Mouse (Mus musculus) liver, embryonic 15.5 days (tissue): Measurements from ENCODE around the gene Jph3. TPM values are rescaled to one million over a fixed set of nuclear protein-coding genes. Genes with fewer than 3 reads are reported as not detected.

Experiments
- ATAC-seq: fragments of 200-750 bp; cut with Nextera tagmentation; 2 replicates; pipeline ENCODE4 v1.8.0; 2017; ENCODE audit warnings: moderate number of reproducible peaks, mild to moderate bottlenecking, moderate library complexity; ENCODE audit not compliant: insufficient read depth
- H3K27ac ChIP-seq: fragments of 300-500 bp; sonication (generic); replicated peaks from 2 replicates; pipeline ENCODE4 v1.5.1; 2015; ENCODE audit warnings: mild to moderate bottlenecking, inconsistent platforms
- H3K27me3 ChIP-seq: fragments of 300-500 bp; sonication (generic); 2 replicates; pipeline ENCODE4 v1.6.1; 2015; ENCODE audit warnings: mild to moderate bottlenecking, inconsistent platforms
- H3K36me3 ChIP-seq: fragments of 300-500 bp; sonication (generic); replicated peaks from 2 replicates; pipeline ENCODE4 v1.6.1; 2015; ENCODE audit warnings: moderate library complexity, mild to moderate bottlenecking, inconsistent platforms
- H3K4me1 ChIP-seq: fragments of 300-500 bp; sonication (generic); replicated peaks from 2 replicates; pipeline ENCODE4 v1.6.1; 2015; ENCODE audit warnings: inconsistent platforms
- H3K4me2 ChIP-seq: fragments of 300-500 bp; sonication (generic); 2 replicates; pipeline ENCODE4 v1.6.1; 2015; ENCODE audit warnings: moderate library complexity, mild to moderate bottlenecking, inconsistent platforms
- H3K4me3 ChIP-seq: fragments of 300-500 bp; sonication (generic); replicated peaks from 2 replicates; pipeline ENCODE4 v1.5.1; 2015; ENCODE audit warnings: mild to moderate bottlenecking, inconsistent platforms
- H3K9ac ChIP-seq: fragments of 300-500 bp; sonication (generic); 2 replicates; pipeline ENCODE4 v1.6.1; 2015; ENCODE audit warnings: moderate library complexity, mild to moderate bottlenecking, inconsistent platforms
- H3K9me3 ChIP-seq: fragments of 300-500 bp; sonication (generic); replicated peaks from 2 replicates; pipeline ENCODE4 v1.6.1; 2016; ENCODE audit warnings: inconsistent platforms
- WGBS: fragments of 180-500 bp; shearing (Covaris S2); methylation state at CpG from one replicate; pipeline ENCODE4 v1.1.7; 2015; ENCODE audit warnings: mixed read lengths; ENCODE audit not compliant: insufficient replicate concordance; 5-methylcytosine and 5-hydroxymethylcytosine counted together
- polyA plus RNA-seq: library from polyadenylated mRNA; unstranded; fragments of >200 nt; fragmentation: Nextera tagmentation; extraction: Ambion mirVana; gene quantifications from 2 replicates; pipeline ENCODE4 v1.2.1, GENCODE M21; 2015

Gene Jph3
- polyA plus RNA-seq, 1 experiment from 2014 or later = 0.16 TPM

DNA sequence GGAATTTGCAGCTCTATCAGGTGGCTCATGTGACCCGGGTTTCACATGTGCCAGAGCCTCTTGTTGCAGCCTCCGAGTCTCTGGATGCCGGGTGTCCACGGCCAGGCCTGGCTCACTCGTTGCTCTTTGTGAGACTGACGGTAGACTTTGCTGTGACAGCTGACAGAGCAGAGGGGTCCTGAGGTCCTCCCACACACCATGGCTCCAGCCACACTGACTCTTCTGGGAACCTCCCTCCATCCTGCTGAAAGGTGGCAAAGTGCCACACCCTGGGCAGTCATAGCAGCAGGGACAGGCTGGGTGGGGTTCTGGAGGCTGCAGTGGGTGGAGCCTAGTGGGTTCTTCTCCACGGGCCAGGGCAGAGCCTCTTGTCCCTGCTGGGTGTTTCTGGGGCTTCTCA is 31.1 kb downstream of the Jph3 start:
- no peaks in the 10 kb centered on the region for H3K27me3 ChIP-seq
- H3K4me3 ChIP-seq = no peak overlapping the region
- H3K4me1 ChIP-seq = no peaks in the 10 kb centered on the region
- no peak overlapping the region for H3K4me2 ChIP-seq
- no peaks in the 10 kb centered on the region for H3K9me3 ChIP-seq
- no peak overlapping the region for H3K9ac ChIP-seq
- H3K27ac ChIP-seq = no peak overlapping the region
- ATAC-seq = no peak
- H3K36me3 ChIP-seq = no peaks in the 10 kb centered on the region
- WGBS = 67% methylated on average over 7 of the region's 7 CpGs

DNA sequence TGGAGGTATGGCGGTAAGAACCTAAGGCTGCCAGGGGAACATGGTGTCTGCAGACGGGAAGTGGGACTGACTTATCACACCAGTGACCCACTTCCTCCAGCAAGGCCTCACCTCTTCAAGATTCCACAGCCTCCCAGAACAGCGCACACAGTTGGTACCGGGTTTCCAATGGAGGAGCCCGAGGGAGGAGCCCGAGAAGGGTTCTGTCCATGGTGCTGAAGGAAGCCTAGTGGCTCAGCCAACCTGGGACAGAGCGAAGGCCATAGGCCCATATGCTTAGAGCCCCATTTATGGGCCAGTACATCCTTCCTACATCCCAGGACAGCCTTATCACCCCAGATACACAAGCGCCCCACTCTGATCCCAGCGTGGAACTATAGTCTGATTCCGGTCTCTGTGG is 32.1 kb downstream of the Jph3 start:
- H3K4me3 ChIP-seq = no peak overlapping the region
- H3K9ac ChIP-seq = no peak overlapping the region
- no peak for ATAC-seq
- H3K4me1 ChIP-seq = no peaks in the 10 kb centered on the region
- no peak overlapping the region for H3K27ac ChIP-seq
- H3K4me2 ChIP-seq = no peak overlapping the region
- H3K9me3 ChIP-seq = no peaks in the 10 kb centered on the region
- 23% methylated on average over 10 of the region's 10 CpGs for WGBS
- peaks cover 3% of the 10 kb centered on the region; the same call in 1 of the 2 replicates for H3K27me3 ChIP-seq
- no peaks in the 10 kb centered on the region for H3K36me3 ChIP-seq

DNA sequence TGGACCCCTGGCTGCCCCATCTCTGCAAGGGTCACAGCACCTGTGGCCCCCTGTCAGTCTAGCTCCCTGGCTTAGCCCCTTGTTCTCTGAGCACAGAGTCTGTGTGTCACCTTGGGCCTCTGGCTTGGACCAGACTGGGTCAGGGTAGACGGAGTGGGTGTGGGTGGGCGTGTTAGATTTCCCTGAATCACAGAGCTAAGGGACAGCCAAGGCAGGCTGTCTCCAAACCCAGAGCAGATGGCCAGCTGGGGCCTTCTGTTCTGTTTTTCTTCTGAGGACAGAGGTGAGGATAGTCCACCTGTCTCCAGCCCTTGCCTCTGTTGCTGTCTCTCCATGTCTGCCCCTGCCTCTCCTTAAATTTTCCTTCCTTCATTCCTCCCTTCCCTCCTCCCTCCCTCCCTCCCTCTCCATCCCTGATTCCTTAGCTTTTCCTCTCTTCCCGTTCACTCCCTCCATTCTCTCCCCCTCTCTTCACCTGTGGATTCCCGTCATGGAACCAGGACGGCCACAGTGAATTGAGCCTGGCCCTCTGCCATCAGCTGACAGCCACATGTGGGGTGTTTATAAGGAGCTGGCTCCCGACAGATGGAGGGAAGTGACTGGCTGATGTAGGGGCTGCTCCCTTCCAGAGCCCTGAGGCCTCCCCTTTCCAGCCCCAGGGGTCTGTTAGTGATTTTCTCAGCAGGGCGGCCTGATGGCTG is 33.7 kb downstream of the Jph3 start:
- no peaks in the 10 kb centered on the region for H3K9me3 ChIP-seq
- no peak overlapping the region for H3K4me3 ChIP-seq
- no peak overlapping the region for H3K4me2 ChIP-seq
- no peaks in the 10 kb centered on the region for H3K36me3 ChIP-seq
- no peak overlapping the region for H3K9ac ChIP-seq
- no peak overlapping the region for H3K27ac ChIP-seq
- no peaks in the 10 kb centered on the region for H3K4me1 ChIP-seq
- 53% methylated on average over 7 of the region's 7 CpGs for WGBS
- peaks cover 5% of the 10 kb centered on the region; the same call in 1 of the 2 replicates for H3K27me3 ChIP-seq
- no peak for ATAC-seq

DNA sequence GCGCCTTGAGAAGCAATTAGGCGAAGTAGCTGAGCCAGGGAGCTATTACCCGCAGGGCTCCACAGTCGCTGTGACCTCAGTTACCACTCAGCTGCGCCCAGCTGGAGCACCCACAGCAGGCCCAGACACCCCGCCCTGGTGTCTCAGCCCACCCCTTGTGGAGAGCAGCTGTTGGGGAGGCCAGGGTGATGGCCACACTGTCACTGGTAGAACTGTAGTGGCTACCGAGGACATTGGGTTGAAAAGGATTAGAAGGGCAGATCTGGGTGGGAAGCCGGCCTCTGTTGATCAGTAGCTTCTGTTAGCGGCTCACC is 34.2 kb downstream of the Jph3 start:
- no peak overlapping the region for H3K9ac ChIP-seq
- H3K9me3 ChIP-seq = no peaks in the 10 kb centered on the region
- no peaks in the 10 kb centered on the region for H3K4me1 ChIP-seq
- peaks cover 5% of the 10 kb centered on the region; the same call in 1 of the 2 replicates for H3K27me3 ChIP-seq
- no peaks in the 10 kb centered on the region for H3K36me3 ChIP-seq
- H3K4me3 ChIP-seq = no peak overlapping the region
- H3K4me2 ChIP-seq = no peak overlapping the region
- ATAC-seq = no peak
- no peak overlapping the region for H3K27ac ChIP-seq
- WGBS = 57% methylated on average over 9 of the region's 9 CpGs

DNA sequence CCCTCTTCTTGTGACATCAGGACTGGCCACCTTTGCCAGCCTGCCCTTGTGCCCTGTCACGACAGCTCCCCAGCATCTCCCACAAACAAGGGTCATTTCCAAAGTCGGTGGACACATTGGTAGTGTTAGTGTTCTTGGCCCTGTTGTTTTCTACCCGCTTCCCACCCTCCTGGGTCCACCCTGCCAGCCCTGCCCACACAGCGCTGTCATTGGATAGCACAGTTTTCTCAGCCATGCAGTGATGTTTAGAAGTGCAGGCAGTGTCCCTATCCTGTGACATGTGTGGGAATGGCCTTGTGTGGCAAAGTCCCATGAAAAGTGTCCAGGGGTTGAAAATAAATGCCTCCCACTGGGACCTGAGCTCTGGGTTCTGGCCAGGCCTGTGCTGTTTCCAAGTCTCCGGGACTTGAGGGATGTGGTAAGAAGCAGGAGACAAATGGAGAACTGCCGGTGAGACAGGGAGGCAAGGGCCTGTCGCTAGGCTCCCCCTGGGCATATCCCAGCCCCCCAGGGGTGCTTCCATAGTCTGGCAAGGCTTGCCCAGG is 36.2 kb downstream of the Jph3 start:
- ATAC-seq = no peak
- Histone ChIP-seq H3K27me3 (peaks cover 5% of the 10 kb centered on the region; the same call in 1 of the 2 replicates), H3K4me3 (no peak overlapping the region), H3K27ac (no peak overlapping the region), H3K9me3 (no peaks in the 10 kb centered on the region), H3K9ac (no peak overlapping the region), H3K36me3 (no peaks in the 10 kb centered on the region), H3K4me2 (no peak overlapping the region), H3K4me1 (no peaks in the 10 kb centered on the region)
- 66% methylated on average over 7 of the region's 7 CpGs for WGBS

DNA sequence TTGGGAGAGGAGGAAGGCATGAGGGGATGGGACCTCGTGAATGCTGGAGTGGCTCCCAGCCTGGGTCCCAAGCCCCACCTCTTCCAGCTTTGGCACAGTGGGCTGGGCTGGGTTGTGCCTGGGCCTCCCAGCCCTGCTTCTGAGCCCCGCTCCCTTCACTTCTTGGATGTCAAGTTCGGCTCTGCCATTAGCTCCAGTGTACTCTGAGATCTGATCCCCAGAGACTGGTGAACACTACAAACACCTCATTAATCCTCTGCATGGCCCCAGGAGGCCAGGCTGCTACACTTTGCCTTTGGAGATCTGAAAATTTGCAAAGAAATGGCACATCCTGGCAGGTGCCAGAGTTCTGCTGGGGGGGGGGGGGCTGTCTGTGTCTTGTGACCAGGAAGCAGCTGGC is 39.7 kb downstream of the Jph3 start:
- H3K27me3 ChIP-seq = peaks cover 5% of the 10 kb centered on the region; the same call in 1 of the 2 replicates
- no peak overlapping the region for H3K4me2 ChIP-seq
- H3K9ac ChIP-seq = no peak overlapping the region
- H3K36me3 ChIP-seq = no peaks in the 10 kb centered on the region
- WGBS = 45% methylated on average over 3 of the region's 3 CpGs
- no peak overlapping the region for H3K27ac ChIP-seq
- no peak for ATAC-seq
- H3K4me1 ChIP-seq = no peaks in the 10 kb centered on the region
- no peak overlapping the region for H3K4me3 ChIP-seq
- no peaks in the 10 kb centered on the region for H3K9me3 ChIP-seq

DNA sequence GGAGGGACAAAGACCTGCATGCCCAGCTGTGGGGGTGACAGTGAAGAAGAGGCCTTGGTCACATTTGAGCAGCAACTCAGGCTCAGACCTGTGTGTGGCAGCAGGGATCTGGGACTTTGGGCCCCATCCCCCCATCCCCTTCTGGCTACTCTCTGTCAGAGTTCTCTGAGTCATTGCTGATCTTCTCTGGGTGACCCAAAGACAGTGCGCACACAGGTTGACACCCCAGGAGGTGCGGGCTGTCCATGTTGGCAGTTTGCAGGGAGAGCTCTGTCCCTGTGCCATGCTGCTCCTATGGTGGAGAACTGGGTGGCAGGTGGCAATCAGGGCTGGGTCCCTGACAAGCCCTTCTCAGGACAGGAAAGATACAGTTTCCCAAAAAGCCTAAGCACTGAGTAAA is 40.2 kb downstream of the Jph3 start:
- Histone ChIP-seq H3K4me3 (no peak overlapping the region), H3K27me3 (peaks cover 5% of the 10 kb centered on the region; the same call in 1 of the 2 replicates), H3K9ac (no peak overlapping the region), H3K4me1 (no peaks in the 10 kb centered on the region), H3K4me2 (no peak overlapping the region), H3K9me3 (no peaks in the 10 kb centered on the region), H3K36me3 (no peaks in the 10 kb centered on the region), H3K27ac (no peak overlapping the region)
- whole genome bisulfite sequencing = 69% methylated on average over 2 of the region's 2 CpGs
- no peak for ATAC-seq

DNA sequence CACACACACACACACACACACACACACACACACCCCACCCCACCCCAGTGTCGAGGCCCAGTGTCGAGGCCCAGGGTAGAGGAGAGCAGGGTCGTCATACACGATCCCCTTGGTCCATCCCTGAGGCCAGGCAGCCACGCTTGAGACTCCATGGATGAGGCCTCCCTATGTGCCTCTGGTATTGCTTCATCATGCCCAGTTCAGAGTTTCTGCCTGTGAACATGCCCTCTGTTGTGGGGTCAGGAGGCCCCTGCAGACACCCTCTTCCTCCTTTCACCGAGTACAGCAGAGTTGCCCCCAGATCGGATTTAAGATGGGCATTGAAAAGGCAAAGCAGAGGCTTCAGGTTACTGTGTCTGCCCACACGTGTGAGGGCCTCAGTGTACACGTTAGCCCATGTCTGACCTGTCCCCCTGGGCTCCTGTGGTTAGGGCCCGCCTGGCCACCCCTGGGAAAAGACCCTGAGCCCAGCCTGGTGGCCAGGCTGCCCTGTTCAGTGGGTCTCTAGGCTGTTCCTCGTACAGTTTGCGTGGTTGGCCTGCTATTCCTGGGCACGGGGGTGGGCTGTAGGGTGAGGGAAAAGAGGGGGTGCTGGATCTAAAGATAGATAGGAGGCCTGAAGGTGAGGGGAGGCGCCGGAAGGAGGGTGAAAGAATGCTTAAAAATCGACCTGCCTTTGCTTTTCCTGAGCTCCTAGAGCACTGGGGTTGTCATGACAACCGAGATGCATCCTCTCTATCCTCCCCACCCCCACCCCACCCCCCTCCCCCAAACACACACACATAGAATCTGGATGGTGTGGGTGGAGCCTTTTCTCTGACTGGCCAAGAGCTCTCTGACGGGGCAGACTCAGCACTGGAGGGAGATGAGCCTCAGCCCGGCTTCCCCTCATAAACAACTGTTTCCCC is 41.7 kb downstream of the Jph3 start:
- WGBS = 21% methylated on average over 19 of the region's 19 CpGs

DNA sequence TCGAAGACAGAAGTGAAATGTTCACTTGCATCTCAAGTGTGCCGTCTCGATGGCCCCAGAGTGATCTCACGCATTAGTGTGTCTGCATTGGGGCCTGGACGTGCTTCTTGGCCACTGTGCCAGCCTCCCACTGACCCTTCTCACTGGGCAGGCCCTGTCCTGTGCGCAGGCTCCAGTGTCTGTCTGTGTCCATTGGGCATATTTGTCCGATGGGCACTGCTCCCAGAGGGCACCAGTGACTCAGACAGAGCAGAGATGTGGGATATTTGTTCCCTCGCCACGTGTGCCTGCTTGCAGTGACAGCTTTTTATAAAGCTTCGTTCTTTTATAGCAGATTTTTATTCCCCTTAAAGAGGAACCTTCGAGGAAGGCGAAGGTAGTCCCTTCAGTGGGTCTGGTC is 44.5 kb downstream of the Jph3 start:
- Histone ChIP-seq H3K4me1 (no peaks in the 10 kb centered on the region), H3K36me3 (no peaks in the 10 kb centered on the region), H3K27ac (no peak overlapping the region), H3K4me3 (no peak overlapping the region), H3K4me2 (no peak overlapping the region), H3K9ac (no peak overlapping the region), H3K27me3 (no peaks in the 10 kb centered on the region), H3K9me3 (no peaks in the 10 kb centered on the region)
- ATAC-seq = no peak
- 67% methylated on average over 12 of the region's 12 CpGs for WGBS

More for the DNA sequence above, 41.7 kb downstream of the Jph3 start:
- Histone ChIP-seq H3K36me3 (no peaks in the 10 kb centered on the region), H3K4me1 (no peaks in the 10 kb centered on the region), H3K9ac (no peak overlapping the region), H3K27me3 (peaks cover 5% of the 10 kb centered on the region; the same call in 1 of the 2 replicates), H3K4me3 (no peak overlapping the region), H3K27ac (no peak overlapping the region), H3K9me3 (no peaks in the 10 kb centered on the region), H3K4me2 (no peak overlapping the region)
- no peak for ATAC-seq

DNA sequence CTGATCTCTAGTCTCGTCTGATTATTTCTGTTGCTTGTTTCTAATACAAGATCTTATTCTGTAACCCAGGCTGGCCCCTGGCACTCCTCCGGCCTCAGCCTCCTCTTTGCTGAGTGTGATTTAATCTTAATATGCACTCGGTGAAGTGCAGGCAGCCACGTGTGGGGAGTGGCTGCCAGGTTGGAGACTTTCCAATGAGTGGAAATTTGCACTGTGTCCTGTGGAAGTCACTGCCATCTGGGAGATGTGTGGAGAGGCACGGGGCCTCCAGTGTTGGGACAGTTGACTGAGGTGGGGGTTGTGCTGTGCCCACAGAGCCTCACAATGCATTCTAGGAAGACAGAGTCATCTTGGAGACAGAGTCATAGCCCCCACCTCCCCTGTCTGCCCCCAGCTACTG is 53.1 kb downstream of the Jph3 start:
- Histone ChIP-seq H3K4me2 (no peak overlapping the region), H3K27me3 (peaks cover 6% of the 10 kb centered on the region; the same call in 1 of the 2 replicates), H3K4me3 (no peak overlapping the region), H3K9me3 (no peaks in the 10 kb centered on the region), H3K27ac (no peak overlapping the region), H3K9ac (no peak overlapping the region), H3K4me1 (no peaks in the 10 kb centered on the region), H3K36me3 (no peaks in the 10 kb centered on the region)
- ATAC-seq = no peak
- 46% methylated on average over 5 of the region's 5 CpGs for WGBS

DNA sequence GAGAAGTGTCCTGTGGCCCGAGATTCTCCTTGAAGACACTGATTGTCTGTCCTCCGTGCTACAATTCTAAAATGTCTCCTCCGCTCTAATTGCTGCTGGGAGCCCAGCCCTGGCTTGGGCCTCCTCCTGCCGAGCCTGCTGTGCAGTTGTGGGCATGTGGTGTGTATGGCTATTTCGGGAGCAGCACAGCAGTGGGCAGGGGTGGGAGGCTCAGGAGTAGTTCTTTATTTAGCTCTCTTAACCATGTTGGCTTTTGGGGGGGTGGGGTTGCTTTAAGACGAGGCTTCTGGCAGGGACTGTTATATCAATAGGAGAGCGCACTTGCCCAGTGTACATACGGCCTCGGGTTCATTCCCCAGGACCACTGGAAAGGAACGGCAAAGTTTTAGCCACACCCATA is 57.1 kb downstream of the Jph3 start:
- Histone ChIP-seq H3K9me3 (no peaks in the 10 kb centered on the region), H3K9ac (no peak overlapping the region), H3K27me3 (peaks cover 3% of the 10 kb centered on the region; the same call in 1 of the 2 replicates), H3K4me3 (no peak overlapping the region), H3K36me3 (no peaks in the 10 kb centered on the region), H3K4me2 (no peak overlapping the region), H3K4me1 (no peaks in the 10 kb centered on the region), H3K27ac (no peak overlapping the region)
- no peak for ATAC-seq
- 35% methylated on average over 10 of the region's 10 CpGs for WGBS
